Mouse (Mus musculus): ENCODE data around the gene Gm13287.
"Not testable (repeated sequence)": the region's sequence is repeated elsewhere in the genome, so short reads cannot be mapped to it uniquely, and the experiment has no call there.

Gm13287 gene

DNA sequence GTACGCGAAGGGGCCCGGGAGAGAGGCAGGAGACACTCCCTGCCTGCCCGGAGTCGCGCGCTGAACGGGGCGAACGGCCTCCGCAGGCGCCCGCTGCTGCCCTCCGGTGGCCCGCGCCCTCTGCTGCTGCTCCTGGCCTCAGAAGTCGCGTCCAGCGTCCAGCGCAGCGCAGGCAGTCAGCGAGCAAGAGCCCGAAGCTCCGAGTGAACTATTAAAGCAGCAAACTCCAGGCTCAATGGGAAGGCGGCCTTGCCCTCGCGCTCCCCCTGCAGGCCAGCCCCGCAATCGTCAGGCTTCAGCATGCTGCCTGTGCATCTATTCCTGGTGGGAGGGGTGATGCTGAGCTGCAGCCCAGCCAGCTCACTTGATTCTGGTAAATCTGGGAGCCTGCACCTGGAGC is at the start of gene Gm13287:
Gm13287 (plus strand) TSS at position 301 of the 400 bp plus-strand sequence.
- in situ Hi-C loops (cut with MboI, MseI) = loop anchor here (10.0 kb wide), 1 partner anchor 62 kb away; no protein-coding TSS in a partner anchor

DNA sequence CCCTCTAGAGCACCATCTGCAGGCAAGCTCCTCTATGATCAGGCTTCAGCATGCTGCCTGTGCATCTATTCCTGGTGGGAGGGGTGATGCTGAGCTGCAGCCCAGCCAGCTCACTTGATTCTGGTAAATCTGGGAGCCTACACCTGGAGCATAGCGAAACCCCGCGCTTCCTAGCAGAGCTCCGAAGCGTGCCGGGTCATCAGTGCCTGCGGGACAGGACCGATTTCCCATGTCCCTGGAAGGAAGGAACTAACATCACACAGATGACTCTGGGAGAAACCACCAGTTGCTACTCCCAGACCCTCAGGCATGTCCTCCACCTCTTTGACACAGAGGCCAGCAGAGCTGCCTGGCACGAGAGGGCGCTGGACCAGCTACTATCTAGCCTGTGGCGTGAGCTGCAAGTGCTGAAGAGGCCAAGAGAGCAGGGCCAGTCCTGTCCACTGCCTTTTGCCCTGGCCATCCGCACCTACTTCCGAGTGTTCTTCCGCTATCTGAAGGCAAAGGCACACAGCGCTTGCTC is 48.2 kb upstream of the Gm13287 start, which contains the start of gene Gm13271:
Gm13271 (plus strand) TSS at position 51 of the 523 bp plus-strand sequence.
- in situ Hi-C loops (cut with MboI, MseI) = loop anchor here (5.0 kb wide), 1 partner anchor 32 kb away; the partner anchor contains the start of genes Gm13276 and Gm13277

DNA sequence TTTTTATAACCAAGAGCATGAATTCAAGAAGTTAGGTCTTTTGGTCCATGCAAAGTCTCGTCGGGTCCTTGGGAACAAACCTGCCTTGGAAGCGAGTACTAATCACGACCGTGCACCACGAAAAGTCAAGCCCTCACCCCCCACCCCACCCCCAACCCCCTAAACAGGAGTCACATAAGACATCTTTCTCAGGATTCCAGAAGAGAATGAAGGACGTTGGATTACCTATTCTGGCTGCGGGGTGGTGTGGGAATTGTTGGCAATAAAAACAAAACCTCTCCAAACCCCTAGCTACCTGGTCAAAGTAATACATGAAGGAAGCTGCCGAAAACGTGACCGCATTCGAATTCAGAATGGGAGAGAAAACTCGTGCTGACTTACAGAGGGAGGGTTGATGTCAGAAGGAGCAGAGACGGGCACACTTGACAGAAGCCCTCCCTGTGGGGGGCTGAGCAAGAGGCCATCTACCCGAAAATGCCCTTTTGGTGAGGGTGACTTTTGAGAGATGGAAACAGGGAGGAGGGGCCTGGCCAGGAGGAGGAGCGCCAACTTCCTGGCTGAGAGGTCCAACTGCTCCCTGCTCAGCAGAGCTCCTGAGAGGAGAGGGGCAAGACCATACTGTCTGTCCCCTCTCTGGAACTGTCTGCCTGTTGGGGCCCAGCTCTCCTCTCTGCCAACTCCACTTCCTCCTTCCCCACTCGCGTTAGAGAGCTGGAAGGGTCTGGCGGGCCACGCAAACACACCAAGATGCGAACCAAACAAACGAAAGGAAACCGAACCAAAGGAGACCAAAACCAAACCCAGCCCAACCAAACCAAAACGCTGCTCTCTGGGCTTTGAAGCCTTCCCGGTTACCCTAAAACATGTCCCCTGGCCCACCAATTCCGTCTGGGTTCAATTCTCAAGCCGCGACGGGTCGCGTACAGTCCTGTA is 46.2 kb upstream of the Gm13287 start:
- in situ Hi-C loops (cut with MboI, MseI) = not testable (repeated sequence)

DNA sequence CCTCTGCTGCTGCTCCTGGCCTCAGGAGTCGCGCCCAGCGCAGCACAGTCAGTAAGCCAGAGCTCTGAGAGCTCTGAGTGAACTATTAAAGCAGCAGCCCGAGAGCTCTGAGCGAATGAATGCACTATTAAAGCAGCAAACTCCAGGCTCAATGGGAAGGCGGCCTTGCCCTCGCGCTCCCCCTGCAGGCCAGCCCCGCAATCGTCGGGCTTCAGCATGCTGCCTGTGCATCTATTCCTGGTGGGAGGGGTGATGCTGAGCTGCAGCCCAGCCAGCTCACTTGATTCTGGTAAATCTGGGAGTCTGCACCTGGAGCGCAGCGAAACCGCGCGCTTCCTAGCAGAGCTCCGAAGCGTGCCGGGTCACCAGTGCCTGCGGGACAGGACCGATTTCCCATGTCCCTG is 45.4 kb upstream of the Gm13287 start:
- in situ Hi-C loops (cut with MboI, MseI) = not testable (repeated sequence)

DNA sequence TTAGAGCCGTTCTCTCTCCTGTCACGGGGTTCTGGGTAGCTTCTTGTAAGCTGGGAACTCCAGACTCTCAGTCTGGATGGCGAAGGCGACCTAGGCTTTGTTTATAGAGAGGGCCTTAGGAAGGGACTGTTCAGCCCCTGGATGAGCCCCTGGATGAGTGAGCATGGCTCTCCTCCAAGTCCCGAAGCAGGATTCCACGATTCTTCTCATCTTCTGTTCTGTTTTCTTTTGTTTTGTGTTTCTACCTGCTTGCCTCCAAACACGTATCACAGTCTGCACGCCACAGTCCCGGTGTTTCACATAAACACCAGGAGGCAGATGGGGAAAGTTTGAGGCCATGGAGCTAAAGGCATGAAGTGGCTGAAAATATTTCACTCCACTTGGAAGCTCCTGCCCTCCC is 44.3 kb upstream of the Gm13287 start:
- in situ Hi-C loops (cut with MboI, MseI) = not testable (repeated sequence)

DNA sequence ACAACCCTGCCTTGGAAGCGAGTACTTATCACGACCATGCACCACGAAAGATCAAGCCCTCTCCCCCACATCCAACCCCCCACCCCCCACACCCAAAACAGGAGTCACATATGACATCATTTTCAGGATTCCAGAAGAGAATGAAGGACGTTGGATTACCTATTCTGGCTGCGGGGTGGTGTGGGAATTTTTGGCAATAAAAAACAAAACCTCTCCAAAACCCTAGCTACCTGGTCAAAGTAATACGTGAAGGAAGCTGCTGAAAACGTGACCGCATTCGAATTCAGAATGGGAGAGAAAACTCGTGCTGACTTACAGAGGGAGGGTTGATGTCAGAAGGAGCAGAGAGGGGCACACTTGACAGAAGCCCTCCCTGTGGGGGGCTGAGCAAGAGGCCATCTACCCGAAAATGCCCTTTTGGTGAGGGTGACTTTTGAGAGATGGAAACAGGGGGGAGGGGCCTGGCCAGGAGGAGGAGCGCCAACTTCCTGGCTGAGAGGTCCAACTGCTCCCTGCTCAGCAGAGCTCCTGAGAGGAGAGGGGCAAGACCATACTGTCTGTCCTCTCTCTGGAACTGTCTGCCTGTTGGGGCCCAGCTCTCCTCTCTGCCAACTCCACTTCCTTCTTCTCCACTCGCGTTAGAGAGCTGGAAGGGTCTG is 43.3 kb upstream of the Gm13287 start, which contains the start of gene Gm13283:
Gm13283 (plus strand) TSS at position 510 of the 659 bp plus-strand sequence.
- in situ Hi-C loops (cut with MboI, MseI) = not testable (repeated sequence)

DNA sequence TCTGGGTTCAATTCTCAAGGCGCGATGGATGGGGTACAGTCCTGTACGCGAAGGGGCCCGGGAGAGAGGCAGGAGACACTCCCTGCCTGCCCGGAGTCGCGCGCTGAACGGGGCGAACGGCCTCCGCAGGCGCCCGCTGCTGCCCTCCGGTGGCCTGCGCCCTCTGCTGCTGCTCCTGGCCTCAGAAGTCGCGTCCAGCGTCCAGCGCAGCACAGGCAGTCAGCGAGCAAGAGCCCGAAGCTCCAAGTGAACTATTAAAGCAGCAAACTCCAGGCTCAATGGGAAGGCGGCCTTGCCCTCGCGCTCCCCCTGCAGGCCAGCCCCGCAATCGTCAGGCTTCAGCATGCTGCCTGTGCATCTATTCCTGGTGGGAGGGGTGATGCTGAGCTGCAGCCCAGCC is 42.6 kb upstream of the Gm13287 start:
- in situ Hi-C loops (cut with MboI, MseI) = not testable (repeated sequence)

DNA sequence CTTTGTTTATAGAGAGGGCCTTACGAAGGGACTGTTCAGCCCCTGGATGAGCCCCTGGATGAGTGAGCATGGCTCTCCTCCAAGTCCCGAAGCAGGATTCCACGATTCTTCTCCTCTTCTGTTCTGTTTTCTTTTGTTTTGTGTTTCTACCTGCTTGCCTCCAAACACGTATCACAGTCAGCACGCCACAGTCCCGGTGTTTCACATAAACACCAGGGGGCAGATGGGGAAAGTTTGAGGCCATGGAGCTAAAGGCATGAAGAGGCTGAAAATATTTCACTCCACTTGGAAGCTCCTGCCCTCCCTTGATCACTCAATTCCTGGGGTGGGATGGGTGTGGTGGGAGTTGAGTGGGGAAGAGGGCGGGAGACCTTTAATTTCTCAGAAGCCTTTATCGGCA is 41.3 kb upstream of the Gm13287 start:
- in situ Hi-C loops (cut with MboI, MseI) = not testable (repeated sequence)

DNA sequence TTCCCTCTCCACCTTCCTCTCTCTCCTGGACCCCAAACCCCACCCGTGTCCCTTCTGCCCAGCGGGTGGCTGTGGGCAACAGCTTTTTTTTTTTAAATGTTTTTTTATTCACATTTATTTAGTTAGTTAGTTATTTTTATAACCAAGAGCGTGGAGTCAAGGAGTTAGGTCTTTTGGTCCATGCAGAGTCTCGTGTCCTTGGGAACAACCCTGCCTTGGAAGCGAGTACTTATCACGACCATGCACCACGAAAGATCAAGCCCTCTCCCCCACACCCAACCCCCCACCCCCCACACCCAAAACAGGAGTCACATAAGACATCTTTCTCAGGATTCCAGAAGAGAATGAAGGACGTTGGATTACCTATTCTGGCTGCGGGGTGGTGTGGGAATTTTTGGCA is 40.7 kb upstream of the Gm13287 start:
- in situ Hi-C loops (cut with MboI, MseI) = not testable (repeated sequence)

DNA sequence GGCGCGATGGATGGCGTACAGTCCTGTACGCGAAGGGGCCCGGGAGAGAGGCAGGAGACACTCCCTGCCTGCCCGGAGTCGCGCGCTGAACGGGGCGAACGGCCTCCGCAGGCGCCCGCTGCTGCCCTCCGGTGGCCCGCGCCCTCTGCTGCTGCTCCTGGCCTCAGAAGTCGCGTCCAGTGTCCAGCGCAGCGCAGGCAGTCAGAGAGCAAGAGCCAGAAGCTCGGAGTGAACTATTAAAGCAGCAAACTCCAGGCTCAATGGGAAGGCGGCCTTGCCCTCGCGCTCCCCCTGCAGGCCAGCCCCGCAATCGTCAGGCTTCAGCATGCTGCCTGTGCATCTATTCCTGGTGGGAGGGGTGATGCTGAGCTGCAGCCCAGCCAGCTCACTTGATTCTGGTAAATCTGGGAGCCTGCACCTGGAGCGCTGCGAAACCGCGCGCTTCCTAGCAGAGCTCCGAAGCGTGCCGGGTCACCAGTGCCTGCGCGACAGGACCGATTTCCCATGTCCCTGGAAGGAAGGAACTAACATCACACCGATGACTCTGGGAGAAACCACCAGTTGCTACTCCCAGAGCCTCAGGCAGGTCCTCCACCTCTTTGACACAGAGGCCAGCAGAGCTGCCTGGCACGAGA is 39.6 kb upstream of the Gm13287 start:
- in situ Hi-C loops (cut with MboI, MseI) = not testable (repeated sequence)

DNA sequence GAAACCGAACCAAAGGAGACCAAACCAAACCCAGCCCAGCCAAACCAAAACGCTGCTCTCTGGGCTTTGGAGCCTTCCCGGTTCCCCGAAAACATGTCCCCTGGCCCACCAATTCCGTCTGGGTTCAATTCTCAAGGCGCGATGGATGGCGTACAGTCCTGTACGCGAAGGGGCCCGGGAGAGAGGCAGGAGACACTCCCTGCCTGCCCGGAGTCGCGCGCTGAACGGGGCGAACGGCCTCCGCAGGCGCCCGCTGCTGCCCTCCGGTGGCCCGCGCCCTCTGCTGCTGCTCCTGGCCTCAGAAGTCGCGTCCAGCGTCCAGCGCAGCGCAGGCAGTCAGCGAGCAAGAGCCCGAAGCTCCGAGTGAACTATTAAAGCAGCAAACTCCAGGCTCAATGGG is 29.5 kb upstream of the Gm13287 start, which contains the start of gene Gm13290:
Gm13290 (plus strand) TSS at position 301 of the 400 bp plus-strand sequence.
- in situ Hi-C loops (cut with MboI, MseI) = not testable (repeated sequence)

DNA sequence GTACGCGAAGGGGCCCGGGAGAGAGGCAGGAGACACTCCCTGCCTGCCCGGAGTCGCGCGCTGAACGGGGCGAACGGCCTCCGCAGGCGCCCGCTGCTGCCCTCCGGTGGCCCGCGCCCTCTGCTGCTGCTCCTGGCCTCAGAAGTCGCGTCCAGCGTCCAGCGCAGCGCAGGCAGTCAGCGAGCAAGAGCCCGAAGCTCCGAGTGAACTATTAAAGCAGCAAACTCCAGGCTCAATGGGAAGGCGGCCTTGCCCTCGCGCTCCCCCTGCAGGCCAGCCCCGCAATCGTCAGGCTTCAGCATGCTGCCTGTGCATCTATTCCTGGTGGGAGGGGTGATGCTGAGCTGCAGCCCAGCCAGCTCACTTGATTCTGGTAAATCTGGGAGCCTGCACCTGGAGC is 26.4 kb upstream of the Gm13287 start, which contains the start of gene Gm13289:
Gm13289 (plus strand) TSS at position 301 of the 400 bp plus-strand sequence.
- in situ Hi-C loops (cut with MboI, MseI) = loop anchor here (25.0 kb wide), 1 partner anchor 764 kb away; no protein-coding TSS in a partner anchor

DNA sequence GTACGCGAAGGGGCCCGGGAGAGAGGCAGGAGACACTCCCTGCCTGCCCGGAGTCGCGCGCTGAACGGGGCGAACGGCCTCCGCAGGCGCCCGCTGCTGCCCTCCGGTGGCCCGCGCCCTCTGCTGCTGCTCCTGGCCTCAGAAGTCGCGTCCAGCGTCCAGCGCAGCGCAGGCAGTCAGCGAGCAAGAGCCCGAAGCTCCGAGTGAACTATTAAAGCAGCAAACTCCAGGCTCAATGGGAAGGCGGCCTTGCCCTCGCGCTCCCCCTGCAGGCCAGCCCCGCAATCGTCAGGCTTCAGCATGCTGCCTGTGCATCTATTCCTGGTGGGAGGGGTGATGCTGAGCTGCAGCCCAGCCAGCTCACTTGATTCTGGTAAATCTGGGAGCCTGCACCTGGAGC is 23.5 kb upstream of the Gm13287 start, which contains the start of gene Gm13272:
Gm13272 (plus strand) TSS at position 301 of the 400 bp plus-strand sequence.
- in situ Hi-C loops (cut with MboI, MseI) = loop anchor here (25.0 kb wide), 1 partner anchor 767 kb away; no protein-coding TSS in a partner anchor

DNA sequence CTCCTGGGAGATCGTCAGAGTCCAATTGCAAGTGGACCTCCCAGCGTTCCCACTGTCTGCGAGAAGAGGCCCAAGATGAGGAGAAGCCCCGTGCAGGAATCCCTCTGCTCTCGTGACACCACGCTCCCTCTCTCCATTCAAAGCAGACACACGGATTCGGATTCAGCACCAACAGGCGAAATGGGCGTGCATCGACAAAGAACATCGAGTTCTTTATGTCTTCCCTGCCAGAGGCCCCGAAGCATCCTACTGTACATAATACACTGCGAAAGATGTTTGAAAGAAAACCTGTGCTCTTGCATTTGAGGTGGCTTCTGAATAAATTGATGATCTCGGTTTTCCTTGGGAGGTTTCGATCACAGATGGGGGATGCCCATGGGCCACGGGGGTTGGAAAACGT is 22.7 kb upstream of the Gm13287 start:
- in situ Hi-C loops (cut with MboI, MseI) = loop anchor here (25.0 kb wide), 1 partner anchor 768 kb away; no protein-coding TSS in a partner anchor

DNA sequence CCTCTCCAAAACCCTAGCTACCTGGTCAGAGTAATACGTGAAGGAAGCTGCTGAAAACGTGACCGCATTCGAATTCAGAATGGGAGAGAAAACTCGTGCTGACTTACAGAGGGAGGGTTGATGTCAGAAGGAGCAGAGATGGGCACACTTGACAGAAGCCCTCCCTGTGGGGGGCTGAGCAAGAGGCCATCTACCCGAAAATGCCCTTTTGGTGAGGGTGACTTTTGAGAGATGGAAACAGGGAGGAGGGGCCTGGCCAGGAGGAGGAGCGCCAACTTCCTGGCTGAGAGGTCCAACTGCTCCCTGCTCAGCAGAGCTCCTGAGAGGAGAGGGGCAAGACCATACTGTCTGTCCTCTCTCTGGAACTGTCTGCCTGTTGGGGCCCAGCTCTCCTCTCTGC is 21.2 kb upstream of the Gm13287 start, which contains the start of gene Ifnz:
Ifnz (plus strand) TSS at position 301 of the 400 bp plus-strand sequence.
- in situ Hi-C loops (cut with MboI, MseI) = loop anchor here (25.0 kb wide), 1 partner anchor 770 kb away; no protein-coding TSS in a partner anchor

DNA sequence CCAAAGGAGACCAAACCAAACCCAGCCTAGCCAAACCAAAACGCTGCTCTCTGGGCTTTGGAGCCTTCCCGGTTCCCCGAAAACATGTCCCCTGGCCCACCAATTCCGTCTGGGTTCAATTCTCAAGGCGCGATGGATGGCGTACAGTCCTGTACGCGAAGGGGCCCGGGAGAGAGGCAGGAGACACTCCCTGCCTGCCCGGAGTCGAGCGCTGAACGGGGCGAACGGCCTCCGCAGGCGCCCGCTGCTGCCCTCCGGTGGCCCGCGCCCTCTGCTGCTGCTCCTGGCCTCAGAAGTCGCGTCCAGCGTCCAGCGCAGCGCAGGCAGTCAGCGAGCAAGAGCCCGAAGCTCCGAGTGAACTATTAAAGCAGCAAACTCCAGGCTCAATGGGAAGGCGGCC is 20.7 kb upstream of the Gm13287 start:
- in situ Hi-C loops (cut with MboI, MseI) = loop anchor here (25.0 kb wide), 1 partner anchor 770 kb away; no protein-coding TSS in a partner anchor

DNA sequence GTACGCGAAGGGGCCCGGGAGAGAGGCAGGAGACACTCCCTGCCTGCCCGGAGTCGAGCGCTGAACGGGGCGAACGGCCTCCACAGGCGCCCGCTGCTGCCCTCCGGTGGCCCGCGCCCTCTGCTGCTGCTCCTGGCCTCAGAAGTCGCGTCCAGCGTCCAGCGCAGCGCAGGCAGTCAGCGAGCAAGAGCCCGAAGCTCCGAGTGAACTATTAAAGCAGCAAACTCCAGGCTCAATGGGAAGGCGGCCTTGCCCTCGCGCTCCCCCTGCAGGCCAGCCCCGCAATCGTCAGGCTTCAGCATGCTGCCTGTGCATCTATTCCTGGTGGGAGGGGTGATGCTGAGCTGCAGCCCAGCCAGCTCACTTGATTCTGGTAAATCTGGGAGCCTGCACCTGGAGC is 17.6 kb upstream of the Gm13287 start, which contains the start of gene Gm13276:
Gm13276 (plus strand) TSS at position 301 of the 400 bp plus-strand sequence.
- in situ Hi-C loops (cut with MboI, MseI) = loop anchor here (5.0 to 25.0 kb wide), 2 partner anchors 33 to 773 kb away; partner anchors contain the start of gene Gm13271

DNA sequence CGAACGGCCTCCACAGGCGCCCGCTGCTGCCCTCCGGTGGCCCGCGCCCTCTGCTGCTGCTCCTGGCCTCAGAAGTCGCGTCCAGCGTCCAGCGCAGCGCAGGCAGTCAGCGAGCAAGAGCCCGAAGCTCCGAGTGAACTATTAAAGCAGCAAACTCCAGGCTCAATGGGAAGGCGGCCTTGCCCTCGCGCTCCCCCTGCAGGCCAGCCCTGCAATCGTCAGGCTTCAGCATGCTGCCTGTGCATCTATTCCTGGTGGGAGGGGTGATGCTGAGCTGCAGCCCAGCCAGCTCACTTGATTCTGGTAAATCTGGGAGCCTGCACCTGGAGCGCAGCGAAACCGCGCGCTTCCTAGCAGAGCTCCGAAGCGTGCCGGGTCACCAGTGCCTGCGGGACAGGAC is 14.7 kb upstream of the Gm13287 start, which contains the start of gene Gm13277:
Gm13277 (plus strand) TSS at position 231 of the 400 bp plus-strand sequence.
- in situ Hi-C loops (cut with MboI, MseI) = loop anchor here (5.0 to 25.0 kb wide), 2 partner anchors 36 to 776 kb away; partner anchors contain the start of gene Gm13271

DNA sequence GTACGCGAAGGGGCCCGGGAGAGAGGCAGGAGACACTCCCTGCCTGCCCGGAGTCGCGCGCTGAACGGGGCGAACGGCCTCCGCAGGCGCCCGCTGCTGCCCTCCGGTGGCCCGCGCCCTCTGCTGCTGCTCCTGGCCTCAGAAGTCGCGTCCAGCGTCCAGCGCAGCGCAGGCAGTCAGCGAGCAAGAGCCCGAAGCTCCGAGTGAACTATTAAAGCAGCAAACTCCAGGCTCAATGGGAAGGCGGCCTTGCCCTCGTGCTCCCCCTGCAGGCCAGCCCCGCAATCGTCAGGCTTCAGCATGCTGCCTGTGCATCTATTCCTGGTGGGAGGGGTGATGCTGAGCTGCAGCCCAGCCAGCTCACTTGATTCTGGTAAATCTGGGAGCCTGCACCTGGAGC is 11.8 kb upstream of the Gm13287 start, which contains the start of gene Gm13278:
Gm13278 (plus strand) TSS at position 301 of the 400 bp plus-strand sequence.
- in situ Hi-C loops (cut with MboI, MseI) = loop anchor here (25.0 kb wide), 1 partner anchor 779 kb away; no protein-coding TSS in a partner anchor
